Mouse (Mus musculus): ENCODE measurements at regions not wholly inside any gene's neighbourhood (a gene's known extent, or its start where the extent isn't known, plus 50 kb on each side); places are given as distances from the start of the nearest gene placed in this dataset.

DNA sequence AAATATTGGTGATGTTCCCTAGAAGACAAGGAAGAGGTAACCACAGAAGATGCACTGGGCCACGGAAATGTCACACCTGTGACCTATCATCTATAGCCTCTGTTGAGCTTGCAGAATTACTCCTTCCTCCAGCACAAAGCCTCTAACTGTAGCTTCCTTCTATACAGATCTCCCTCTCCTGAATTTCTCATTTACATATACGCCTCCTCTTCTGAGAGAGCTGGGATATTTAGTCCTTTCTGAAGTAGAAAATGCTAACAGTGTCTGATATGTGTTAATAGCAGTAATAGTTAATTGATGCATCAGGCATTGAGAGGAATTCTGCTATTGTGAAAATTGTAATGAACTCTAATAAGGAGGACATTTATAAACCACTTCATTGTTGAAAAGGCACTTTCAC lies 385.8 kb upstream of the Cited2 start:
- TF ChIP-seq CTCF (IDR thresholded peaks at IDR 0.05; ENCODE audit: low read depth, low read length), result no peak
- no peak for TF ChIP-seq POLR2A (IDR thresholded peaks at IDR 0.05; ENCODE audit: extremely low read depth, insufficient read depth, low read length)
